Mouse (Mus musculus) frontal cortex, adult (tissue): ENCODE data around the gene Ythdf2.

ENCODE experiments used
- ATAC-seq: cut with Nextera tagmentation; 2 replicates; pipeline ENCODE4 v1.9.2; 2017; ENCODE audit warnings: mild to moderate bottlenecking, moderate library complexity, mixed read lengths; ENCODE audit not compliant: low TSS enrichment

The Ythdf2 gene

GRCm38 (mm10) chr4:132154877-132155670 is 57.0 kb downstream of the Ythdf2 start:
- no peak for ATAC-seq

GRCm38 (mm10) chr4:132151673-132152072 is 60.4 kb downstream of the Ythdf2 start:
- ATAC-seq: no peak

GRCm38 (mm10) chr4:132146201-132146600 is 65.9 kb downstream of the Ythdf2 start:
- no peak for ATAC-seq

GRCm38 (mm10) chr4:132145092-132145491 is 67.0 kb downstream of the Ythdf2 start:
- ATAC-seq: no peak

- peak; percentile 66 for ATAC-seq
Measured at GRCm38 (mm10) chr4:132144080-132144841, 67.8 kb downstream of the Ythdf2 start, which contains the start of gene Oprd1. Gene Oprd1 (minus strand): TSS chr4:132144486.

GRCm38 (mm10) chr4:132138640-132139039 is 73.5 kb downstream of the Ythdf2 start:
- ATAC-seq: no peak

- no peak for ATAC-seq
Measured at GRCm38 (mm10) chr4:132137013-132137412, 75.1 kb downstream of the Ythdf2 start.
